Mouse (Mus musculus) cerebellum, adult 2 months (tissue): ENCODE measurements around the gene Pld1. TPM values are rescaled to one million over a fixed set of nuclear protein-coding genes. Genes with fewer than 3 reads are reported as not detected.

Experiments used
- DNase-seq, 2 experiments: peaks; one replicate each; pipeline ENCODE4 v3.0.0; 2021
- H3K27ac ChIP-seq: fragments of 200-500 bp; 2 replicates; pipeline ENCODE4 v1.5.1; 2012; ENCODE audit warnings: low read length, control low read depth, inconsistent platforms; ENCODE audit not compliant: insufficient read depth
- H3K27me3 ChIP-seq: fragments of 200-500 bp; 2 replicates; pipeline ENCODE4 v1.6.1; 2012; ENCODE audit warnings: inconsistent platforms, mild to moderate bottlenecking, low read length, moderate library complexity; ENCODE audit not compliant: control insufficient read depth, insufficient read depth
- H3K4me1 ChIP-seq: fragments of 200-500 bp; 2 replicates; pipeline ENCODE4 v1.6.1; 2011; ENCODE audit warnings: low read length; ENCODE audit not compliant: control insufficient read depth, insufficient read depth
- H3K4me3 ChIP-seq: fragments of 200-500 bp; replicated peaks from 2 replicates; pipeline ENCODE3; 2011; ENCODE audit warnings: mild to moderate bottlenecking, low read depth, low read length, control low read depth; ENCODE audit not compliant: insufficient read depth
- CTCF ChIP-seq: fragments of 200-500 bp; IDR thresholded peaks from 2 replicates; pipeline ENCODE4 v1.5.1; 2011; ENCODE audit warnings: low read depth, mild to moderate bottlenecking, control low read depth, low read length, moderate library complexity, borderline replicate concordance; ENCODE audit not compliant: insufficient read depth
- POLR2A ChIP-seq: fragments of 200-500 bp; IDR thresholded peaks from 2 replicates; pipeline ENCODE4 v1.6.1; 2011; ENCODE audit warnings: low read length, control low read depth, borderline replicate concordance; ENCODE audit not compliant: insufficient read depth
- WGBS: fragments of 180-500 bp; shearing (Covaris S2); methylation state at CpG from one replicate; pipeline ENCODE4 v1.1.7; 2018; 5-methylcytosine and 5-hydroxymethylcytosine counted together
- polyA plus RNA-seq: library from polyadenylated mRNA; depleted of rRNA; stranded (reverse); fragments of >200 nt; gene quantifications from 2 replicates; pipeline ENCODE4 v1.2.3, GENCODE M21; 2012

Pld1 gene
- polyA plus RNA-seq, 1 experiment: 6.0 TPM

- Histone ChIP-seq H3K4me1 (no peaks in the 10 kb centered on the region), H3K27ac (no peak overlapping the region), H3K4me3 (no peak overlapping the region), H3K27me3 (no peaks in the 10 kb centered on the region)
- TF ChIP-seq CTCF (no peak), POLR2A (no peak)
- no peak for DNase-seq
- 72% methylated on average over 7 of the region's 7 CpGs for WGBS
Observed at GRCm38 (mm10) chr3:28031643-28032243, 93.2 kb downstream of the Pld1 start.

GRCm38 (mm10) chr3:28033898-28034297 lies 95.4 kb downstream of the Pld1 start:
- H3K27me3 ChIP-seq: no peaks in the 10 kb centered on the region
- no peak overlapping the region for H3K4me3 ChIP-seq
- no peak overlapping the region for H3K27ac ChIP-seq
- no peaks in the 10 kb centered on the region for H3K4me1 ChIP-seq
- WGBS: 88% methylated on average over 3 of the region's 3 CpGs
- TF ChIP-seq POLR2A (no peak), CTCF (no peak)
- DNase-seq: no peak

- Histone ChIP-seq H3K27ac (no peak overlapping the region), H3K4me3 (no peak overlapping the region), H3K27me3 (no peaks in the 10 kb centered on the region), H3K4me1 (no peaks in the 10 kb centered on the region)
- 72% methylated on average over 5 of the region's 5 CpGs for WGBS
- no peak for DNase-seq
- TF ChIP-seq POLR2A (no peak), CTCF (no peak)
Observed at GRCm38 (mm10) chr3:28034707-28035333, 96.3 kb downstream of the Pld1 start.

GRCm38 (mm10) chr3:28037320-28037932 lies 98.9 kb downstream of the Pld1 start:
- DNase-seq: no peak
- WGBS: 40% methylated on average over 8 of the region's 8 CpGs
- TF ChIP-seq CTCF (no peak), POLR2A (no peak)

GRCm38 (mm10) chr3:28038106-28038505 lies 99.6 kb downstream of the Pld1 start:
- no peak overlapping the region for H3K27ac ChIP-seq
- TF ChIP-seq CTCF (no peak), POLR2A (no peak)
- 57% methylated on average over 2 of the region's 2 CpGs for WGBS
- H3K4me1 ChIP-seq: no peaks in the 10 kb centered on the region
- no peaks in the 10 kb centered on the region for H3K27me3 ChIP-seq
- DNase-seq: no peak
- H3K4me3 ChIP-seq: no peak overlapping the region

More at GRCm38 (mm10) chr3:28037320-28037932, 98.9 kb downstream of the Pld1 start:
- no peak overlapping the region for H3K4me3 ChIP-seq
- H3K4me1 ChIP-seq: no peaks in the 10 kb centered on the region
- no peaks in the 10 kb centered on the region for H3K27me3 ChIP-seq
- no peak overlapping the region for H3K27ac ChIP-seq

GRCm38 (mm10) chr3:28039760-28040159 lies 101.3 kb downstream of the Pld1 start:
- TF ChIP-seq POLR2A: no peak
- TF ChIP-seq CTCF: no peak
- no peaks in the 10 kb centered on the region for H3K4me1 ChIP-seq
- no peak for DNase-seq
- WGBS: 11% methylated on average over 1 of the region's 1 CpGs
- H3K4me3 ChIP-seq: no peak overlapping the region
- H3K27me3 ChIP-seq: no peaks in the 10 kb centered on the region
- H3K27ac ChIP-seq: no peak overlapping the region

GRCm38 (mm10) chr3:28041236-28041635 lies 102.7 kb downstream of the Pld1 start:
- H3K4me3 ChIP-seq: no peak overlapping the region
- no peak for TF ChIP-seq POLR2A
- no peak for TF ChIP-seq CTCF
- DNase-seq: no peak
- WGBS: 70% methylated on average over 8 of the region's 8 CpGs
- H3K27me3 ChIP-seq: no peaks in the 10 kb centered on the region
- H3K4me1 ChIP-seq: no peaks in the 10 kb centered on the region
- H3K27ac ChIP-seq: no peak overlapping the region

GRCm38 (mm10) chr3:28042366-28042765 lies 103.9 kb downstream of the Pld1 start:
- Histone ChIP-seq H3K4me3 (no peak overlapping the region), H3K27ac (no peak overlapping the region), H3K27me3 (no peaks in the 10 kb centered on the region), H3K4me1 (no peaks in the 10 kb centered on the region)
- WGBS: 92% methylated on average over 4 of the region's 4 CpGs
- TF ChIP-seq POLR2A (no peak), CTCF (no peak)
- no peak for DNase-seq
